Mouse (Mus musculus): ENCODE data around the gene P4hb.
"Not testable (repeated sequence)": the region's sequence is repeated elsewhere in the genome, so short reads cannot be mapped to it uniquely, and the experiment has no call there.

Gene P4hb

GRCm38 (mm10) chr11:120598283-120598989 is 25.4 kb upstream of the P4hb start, which contains the start of the genes Alyref and Anapc11:
Alyref (minus strand) TSS chr11:120598365.
Anapc11 (plus strand) TSS chr11:120598421.
- peak; percentile 96 to 97 for DNase-seq

GRCm38 (mm10) chr11:120597240-120598235 is 24.5 kb upstream of the P4hb start:
- DNase-seq = peak; percentile 45 to 65

GRCm38 (mm10) chr11:120588531-120588930 is 15.5 kb upstream of the P4hb start:
- DNase-seq = no peak

- no peak for DNase-seq
Measured at GRCm38 (mm10) chr11:120583937-120584336, 10.9 kb upstream of the P4hb start.

GRCm38 (mm10) chr11:120582982-120583293 is 9.9 kb upstream of the P4hb start:
- DNase-seq = not testable (repeated sequence)

GRCm38 (mm10) chr11:120582268-120582981 is 9.4 kb upstream of the P4hb start:
- DNase-seq = peak; percentile 23 to 37

- DNase-seq = peak; percentile 91 to 95
Measured at GRCm38 (mm10) chr11:120581490-120582267, 8.6 kb upstream of the P4hb start, which contains the start of gene Arhgdia. Arhgdia (minus strand) TSS chr11:120581624.

GRCm38 (mm10) chr11:120580871-120581331 is 7.8 kb upstream of the P4hb start:
- DNase-seq = peak; percentile 56 to 69

GRCm38 (mm10) chr11:120580190-120580589 is 7.1 kb upstream of the P4hb start:
- DNase-seq = peak; percentile 26 to 46

GRCm38 (mm10) chr11:120579316-120580107 is 6.5 kb upstream of the P4hb start:
- peak; percentile 85 to 86 for DNase-seq

GRCm38 (mm10) chr11:120578694-120579243 is 5.7 kb upstream of the P4hb start:
- peak; percentile 33 to 54 for DNase-seq

- peak in 1 of 2 experiments; percentile 10 for DNase-seq
Measured at GRCm38 (mm10) chr11:120578024-120578693, 5.1 kb upstream of the P4hb start.

- DNase-seq = peak; percentile 44 to 58
Measured at GRCm38 (mm10) chr11:120577211-120578023, 4.4 kb upstream of the P4hb start.

- peak; percentile 35 to 60 for DNase-seq
Measured at GRCm38 (mm10) chr11:120576365-120576981, 3.4 kb upstream of the P4hb start.

- no peak for DNase-seq
Measured at GRCm38 (mm10) chr11:120575940-120576339, 2.9 kb upstream of the P4hb start.

GRCm38 (mm10) chr11:120575046-120575445 is 2.0 kb upstream of the P4hb start:
- no peak for DNase-seq

GRCm38 (mm10) chr11:120574278-120574600 is 1.2 kb upstream of the P4hb start:
- no peak for DNase-seq

GRCm38 (mm10) chr11:120573585-120574277 is 678 bp upstream of the P4hb start:
- DNase-seq = peak; percentile 17 to 38
